Mouse (Mus musculus): Measurements from ENCODE around the gene Pde11a.

The Pde11a gene

GRCm38 (mm10) chr2:76052897-76053505 lies 285.6 kb downstream of the Pde11a start:
- no peak for DNase-seq (ENCODE audit: low spot score in 2 of 2)

- no peak for DNase-seq (ENCODE audit: low spot score in 2 of 2)
Measured at GRCm38 (mm10) chr2:76051385-76051784, 287.2 kb downstream of the Pde11a start.

GRCm38 (mm10) chr2:76050911-76051310 lies 287.7 kb downstream of the Pde11a start:
- DNase-seq (ENCODE audit: low spot score in 2 of 2) = no peak

- no peak for DNase-seq (ENCODE audit: low spot score in 2 of 2)
Measured at GRCm38 (mm10) chr2:76050092-76050491, 288.5 kb downstream of the Pde11a start.

- DNase-seq (ENCODE audit: low spot score in 2 of 2) = no peak
Measured at GRCm38 (mm10) chr2:76049529-76049928, 289.0 kb downstream of the Pde11a start.

- DNase-seq (ENCODE audit: low spot score in 2 of 2) = no peak
Measured at GRCm38 (mm10) chr2:76047740-76048139, 290.8 kb downstream of the Pde11a start.

GRCm38 (mm10) chr2:76042210-76042609 lies 296.4 kb downstream of the Pde11a start:
- DNase-seq (ENCODE audit: low spot score in 2 of 2) = no peak

- DNase-seq (ENCODE audit: low spot score in 2 of 2) = no peak
Measured at GRCm38 (mm10) chr2:76040116-76040515, 298.5 kb downstream of the Pde11a start.

- DNase-seq (ENCODE audit: low spot score in 2 of 2) = no peak
Measured at GRCm38 (mm10) chr2:76030080-76030479, 308.5 kb downstream of the Pde11a start.

- DNase-seq (ENCODE audit: low spot score in 2 of 2) = no peak
Measured at GRCm38 (mm10) chr2:76029081-76029901, 309.3 kb downstream of the Pde11a start.

GRCm38 (mm10) chr2:76016890-76017289 lies 321.7 kb downstream of the Pde11a start:
- no peak for DNase-seq (ENCODE audit: low spot score in 2 of 2)

GRCm38 (mm10) chr2:76016136-76016535 lies 322.4 kb downstream of the Pde11a start:
- no peak for DNase-seq (ENCODE audit: low spot score in 2 of 2)

GRCm38 (mm10) chr2:76015460-76015859 lies 323.1 kb downstream of the Pde11a start:
- no peak for DNase-seq (ENCODE audit: low spot score in 2 of 2)

GRCm38 (mm10) chr2:76014659-76015058 lies 323.9 kb downstream of the Pde11a start:
- no peak for DNase-seq (ENCODE audit: low spot score in 2 of 2)

GRCm38 (mm10) chr2:76006194-76006593 lies 332.4 kb downstream of the Pde11a start:
- DNase-seq (ENCODE audit: low spot score in 2 of 2) = no peak

- DNase-seq (ENCODE audit: low spot score in 2 of 2) = no peak
Measured at GRCm38 (mm10) chr2:76002899-76003298, 335.7 kb downstream of the Pde11a start.

- peak; percentile 35 to 59 for DNase-seq (ENCODE audit: low spot score in 2 of 2)
Measured at GRCm38 (mm10) chr2:76001392-76001791, 337.2 kb downstream of the Pde11a start.

- DNase-seq (ENCODE audit: low spot score in 2 of 2) = no peak
Measured at GRCm38 (mm10) chr2:75999636-76000035, 338.9 kb downstream of the Pde11a start.

GRCm38 (mm10) chr2:75998692-75999091 lies 339.9 kb downstream of the Pde11a start:
- DNase-seq (ENCODE audit: low spot score in 2 of 2) = no peak

GRCm38 (mm10) chr2:75997726-75998125 lies 340.8 kb downstream of the Pde11a start:
- no peak for DNase-seq (ENCODE audit: low spot score in 2 of 2)

- DNase-seq (ENCODE audit: low spot score in 2 of 2) = no peak
Measured at GRCm38 (mm10) chr2:75994841-75995240, 343.7 kb downstream of the Pde11a start.

GRCm38 (mm10) chr2:75991581-75992205 lies 346.9 kb downstream of the Pde11a start:
- no peak for DNase-seq (ENCODE audit: low spot score in 2 of 2)

All from urinary bladder, postnatal 36 days (tissue).